Mouse (Mus musculus): ENCODE results near the gene Pomp. TPM values are rescaled to one million over a fixed set of nuclear protein-coding genes. Genes with fewer than 3 reads are reported as not detected.
"Not testable (repeated sequence)": the region's sequence is repeated elsewhere in the genome, so short reads cannot be mapped to it uniquely, and the experiment has no call there.

Pomp gene
- polyA plus RNA-seq, 1 experiment from 2014 or later: 464 TPM

GRCm38 (mm10) chr5:147893766-147894454, 33.6 kb downstream of the Pomp start:
- WGBS: 2% methylated on average over 25 of the region's 25 CpGs
- peak overlapping the region; percentile 58 for H3K4me3 ChIP-seq
- H3K9me3 ChIP-seq: no peaks in the 10 kb centered on the region
- no peak for ATAC-seq (ENCODE audit: insufficient number of reproducible peaks, low FRiP score, low TSS enrichment, low read depth)
- H3K4me1 ChIP-seq: peaks cover 11% of the 10 kb centered on the region; the same call in 1 of the 2 replicates
- H3K36me3 ChIP-seq: no peaks in the 10 kb centered on the region
- peak overlapping the region; percentile 95 for H3K4me2 ChIP-seq
- H3K27me3 ChIP-seq: peaks cover 28% of the 10 kb centered on the region
- peak overlapping the region; percentile 29; the same call in 1 of the 2 replicates for H3K9ac ChIP-seq
- H3K27ac ChIP-seq: no peak overlapping the region

GRCm38 (mm10) chr5:147894455-147895076, 34.3 kb downstream of the Pomp start, which contains the start of gene Slc46a3:
Gene Slc46a3, minus strand, starts transcription at chr5:147894815.
- Histone ChIP-seq H3K27me3 (peaks cover 28% of the 10 kb centered on the region), H3K9me3 (no peaks in the 10 kb centered on the region), H3K27ac (no peak within 1 kb of the TSS), H3K9ac (peak within 1 kb of the TSS; percentile 29; the same call in 1 of the 2 replicates), H3K36me3 (no peaks in the 10 kb centered on the region), H3K4me3 (peak within 1 kb of the TSS; percentile 58), H3K4me1 (peaks cover 11% of the 10 kb centered on the region; the same call in 1 of the 2 replicates), H3K4me2 (peak within 1 kb of the TSS; percentile 95)
- peak; percentile 92 for ATAC-seq (ENCODE audit: insufficient number of reproducible peaks, low FRiP score, low TSS enrichment, low read depth)
- WGBS: under 1% methylated on average over 47 of the region's 47 CpGs

- H3K4me2 ChIP-seq: peak overlapping the region; percentile 95
- peak overlapping the region; percentile 58; the same call in 1 of the 2 replicates for H3K4me3 ChIP-seq
- H3K36me3 ChIP-seq: no peaks in the 10 kb centered on the region
- peaks cover 28% of the 10 kb centered on the region for H3K27me3 ChIP-seq
- peaks cover 11% of the 10 kb centered on the region; the same call in 1 of the 2 replicates for H3K4me1 ChIP-seq
- no peak for ATAC-seq (ENCODE audit: insufficient number of reproducible peaks, low FRiP score, low TSS enrichment, low read depth)
- 26% methylated on average over 16 of the region's 16 CpGs for WGBS
- H3K9me3 ChIP-seq: no peaks in the 10 kb centered on the region
- no peak overlapping the region for H3K9ac ChIP-seq
- no peak overlapping the region for H3K27ac ChIP-seq
Measured at GRCm38 (mm10) chr5:147895436-147896198, 35.4 kb downstream of the Pomp start.

- not testable (repeated sequence) for H3K9me3 ChIP-seq; H3K9ac ChIP-seq; H3K27ac ChIP-seq; ATAC-seq (ENCODE audit: insufficient number of reproducible peaks, low FRiP score, low TSS enrichment, low read depth); H3K4me2 ChIP-seq; H3K4me3 ChIP-seq; H3K36me3 ChIP-seq
- peaks cover 11% of the 10 kb centered on the region; the same call in 1 of the 2 replicates for H3K4me1 ChIP-seq
- peaks cover 28% of the 10 kb centered on the region for H3K27me3 ChIP-seq
- WGBS: 65% methylated on average over 4 of the region's 4 CpGs
Measured at GRCm38 (mm10) chr5:147896501-147896900, 36.2 kb downstream of the Pomp start.

GRCm38 (mm10) chr5:147898254-147898653, 38.0 kb downstream of the Pomp start:
- no peak overlapping the region for H3K9ac ChIP-seq
- no peak overlapping the region for H3K4me2 ChIP-seq
- ATAC-seq (ENCODE audit: insufficient number of reproducible peaks, low FRiP score, low TSS enrichment, low read depth): no peak
- peaks cover 11% of the 10 kb centered on the region; the same call in 1 of the 2 replicates for H3K4me1 ChIP-seq
- H3K27ac ChIP-seq: no peak overlapping the region
- H3K4me3 ChIP-seq: no peak overlapping the region
- 74% methylated on average over 1 of the region's 2 CpGs for WGBS
- H3K36me3 ChIP-seq: no peaks in the 10 kb centered on the region
- peaks cover 17% of the 10 kb centered on the region for H3K27me3 ChIP-seq
- no peaks in the 10 kb centered on the region for H3K9me3 ChIP-seq

GRCm38 (mm10) chr5:147898968-147899549, 38.8 kb downstream of the Pomp start:
- no peak overlapping the region for H3K9ac ChIP-seq
- 62% methylated on average over 4 of the region's 4 CpGs for WGBS
- no peaks in the 10 kb centered on the region for H3K36me3 ChIP-seq
- ATAC-seq (ENCODE audit: insufficient number of reproducible peaks, low FRiP score, low TSS enrichment, low read depth): no peak
- H3K4me2 ChIP-seq: no peak overlapping the region
- H3K4me3 ChIP-seq: no peak overlapping the region
- peaks cover 10% of the 10 kb centered on the region for H3K27me3 ChIP-seq
- H3K27ac ChIP-seq: no peak overlapping the region
- no peaks in the 10 kb centered on the region for H3K9me3 ChIP-seq
- peaks cover 8% of the 10 kb centered on the region; the same call in 1 of the 2 replicates for H3K4me1 ChIP-seq

- Histone ChIP-seq H3K27me3 (no peaks in the 10 kb centered on the region), H3K27ac (no peak overlapping the region), H3K4me3 (no peak overlapping the region), H3K9me3 (no peaks in the 10 kb centered on the region), H3K9ac (no peak overlapping the region), H3K4me2 (no peak overlapping the region), H3K36me3 (no peaks in the 10 kb centered on the region), H3K4me1 (no peaks in the 10 kb centered on the region)
- ATAC-seq (ENCODE audit: insufficient number of reproducible peaks, low FRiP score, low TSS enrichment, low read depth): no peak
- WGBS: 79% methylated on average over 15 of the region's 15 CpGs
Measured at GRCm38 (mm10) chr5:147902008-147902757, 41.9 kb downstream of the Pomp start.

GRCm38 (mm10) chr5:147903166-147903565, 42.9 kb downstream of the Pomp start:
- Histone ChIP-seq H3K9me3 (no peaks in the 10 kb centered on the region), H3K36me3 (no peaks in the 10 kb centered on the region), H3K4me1 (no peaks in the 10 kb centered on the region), H3K27me3 (no peaks in the 10 kb centered on the region), H3K4me3 (no peak overlapping the region), H3K4me2 (no peak overlapping the region), H3K9ac (no peak overlapping the region), H3K27ac (no peak overlapping the region)
- ATAC-seq (ENCODE audit: insufficient number of reproducible peaks, low FRiP score, low TSS enrichment, low read depth): no peak
- 88% methylated on average over 9 of the region's 9 CpGs for WGBS

GRCm38 (mm10) chr5:147907144-147907543, 46.9 kb downstream of the Pomp start:
- ATAC-seq (ENCODE audit: insufficient number of reproducible peaks, low FRiP score, low TSS enrichment, low read depth): no peak
- H3K27ac ChIP-seq: no peak overlapping the region
- 47% methylated on average over 11 of the region's 11 CpGs for WGBS

GRCm38 (mm10) chr5:147907851-147908250, 47.6 kb downstream of the Pomp start:
- Histone ChIP-seq H3K4me2 (no peak overlapping the region), H3K9me3 (no peaks in the 10 kb centered on the region), H3K9ac (no peak overlapping the region), H3K27me3 (no peaks in the 10 kb centered on the region), H3K36me3 (no peaks in the 10 kb centered on the region), H3K27ac (no peak overlapping the region), H3K4me3 (no peak overlapping the region), H3K4me1 (no peaks in the 10 kb centered on the region)
- WGBS: 78% methylated on average over 8 of the region's 8 CpGs
- no peak for ATAC-seq (ENCODE audit: insufficient number of reproducible peaks, low FRiP score, low TSS enrichment, low read depth)

More at GRCm38 (mm10) chr5:147907144-147907543, 46.9 kb downstream of the Pomp start:
- Histone ChIP-seq H3K4me3 (no peak overlapping the region), H3K36me3 (no peaks in the 10 kb centered on the region), H3K9me3 (no peaks in the 10 kb centered on the region), H3K4me2 (no peak overlapping the region), H3K27me3 (no peaks in the 10 kb centered on the region), H3K9ac (no peak overlapping the region), H3K4me1 (no peaks in the 10 kb centered on the region)
